Mouse (Mus musculus) heart, adult 2 months (tissue): ENCODE measurements around the gene Cenpq.

Experiments
- CTCF ChIP-seq: fragments of 200-600 bp; IDR thresholded peaks from 2 replicates; pipeline ENCODE4 v1.8.1; 2022; ENCODE audit warnings: antibody characterized with exemption, mild to moderate bottlenecking, moderate library complexity
- EP300 ChIP-seq: fragments of 200-500 bp; IDR thresholded peaks from 2 replicates; pipeline ENCODE4 v1.6.1; 2011; ENCODE audit warnings: low read depth, low read length, control low read depth; ENCODE audit not compliant: insufficient read depth
- POLR2A ChIP-seq: fragments of 200-500 bp; IDR thresholded peaks from 2 replicates; pipeline ENCODE4 v1.6.1; 2011; ENCODE audit warnings: mild to moderate bottlenecking, low read depth, low read length, control low read depth; ENCODE audit not compliant: insufficient read depth

DNA sequence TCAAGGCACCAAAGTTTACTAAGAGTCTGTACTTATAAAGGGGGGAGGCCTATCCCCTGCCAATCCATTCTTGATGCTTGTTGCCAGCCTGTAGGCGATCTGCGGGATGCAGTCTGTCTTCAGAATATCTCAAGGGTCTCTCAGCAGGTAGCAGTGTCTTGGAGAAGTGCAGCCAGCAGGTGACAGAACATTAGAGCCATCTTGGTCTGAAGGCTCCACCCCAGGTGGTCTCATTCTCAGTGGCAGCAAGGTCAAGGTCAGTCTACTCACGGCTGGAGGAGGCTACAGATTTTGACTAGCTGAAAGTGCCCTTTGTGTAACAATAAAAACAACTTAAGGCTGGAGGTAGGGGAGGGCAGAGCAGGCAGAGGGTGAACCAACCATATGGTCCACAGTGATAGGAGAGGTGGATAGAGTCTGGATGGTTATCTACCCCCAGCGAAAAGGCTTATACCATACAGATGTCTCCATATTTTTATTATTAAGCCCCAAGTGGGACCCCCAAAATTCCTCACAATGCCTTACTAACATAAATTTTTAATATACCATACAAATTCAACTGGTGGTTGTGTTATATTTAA is 35.0 kb downstream of the Cenpq start:
- TF ChIP-seq CTCF (no peak), EP300 (no peak), POLR2A (no peak)
